Mouse (Mus musculus) MEL (cell line): ENCODE data around the gene Camta1. TPM values are rescaled to one million over a fixed set of nuclear protein-coding genes. Genes with fewer than 3 reads are reported as not detected.

Experiments
- DNase-seq: peaks from one replicate; pipeline ENCODE4 v3.0.0; 2011; ENCODE audit warnings: low read depth, low spot score
- H3K27ac ChIP-seq: 2 replicates; pipeline ENCODE4 v1.5.1; 2012; ENCODE audit warnings: low read depth, mild to moderate bottlenecking, control low read depth, low read length, moderate library complexity; ENCODE audit not compliant: control insufficient read depth
- H3K27me3 ChIP-seq, 2 experiments: fragments of 150-350 bp in 1 of 2; sonication (generic) in 1 of 2; 2 replicates each; pipeline ENCODE4 v1.6.1; 2012; ENCODE audit warnings: low read length in 2 of 2, mild to moderate bottlenecking in 2 of 2, improper control_type of control experiment in 1 of 2, moderate library complexity in 1 of 2; ENCODE audit not compliant: insufficient read depth in 2 of 2, control insufficient read depth in 1 of 2
- H3K36me3 ChIP-seq, 2 experiments: 2 replicates each; pipeline ENCODE4 v1.6.1; 2012 to 2014; ENCODE audit warnings: low read length in 2 of 2, improper control_type of control experiment in 1 of 2, inconsistent platforms in 1 of 2, mild to moderate bottlenecking in 1 of 2; ENCODE audit not compliant: insufficient read depth in 2 of 2, control insufficient read depth in 1 of 2
- H3K4me1 ChIP-seq, 2 experiments: fragments of 150-350 bp in 1 of 2; sonication (generic) in 1 of 2; 2 replicates each; pipeline ENCODE4 v1.6.1; 2012; ENCODE audit warnings: low read length in 2 of 2, improper control_type of control experiment in 1 of 2, mild to moderate bottlenecking in 1 of 2; ENCODE audit not compliant: insufficient read depth in 2 of 2, control insufficient read depth in 1 of 2
- H3K4me3 ChIP-seq, 2 experiments: fragments of 150-350 bp in 1 of 2; sonication (generic) in 1 of 2; 2 replicates each; pipeline ENCODE4 v1.5.1; 2012; ENCODE audit warnings: low read depth in 2 of 2, low read length in 2 of 2, mild to moderate bottlenecking in 2 of 2, moderate library complexity in 2 of 2, control low read depth in 1 of 2, improper control_type of control experiment in 1 of 2; ENCODE audit not compliant: control insufficient read depth in 1 of 2, insufficient read depth in 1 of 2
- H3K79me2 ChIP-seq: 2 replicates; pipeline ENCODE4 v1.6.1; 2012; ENCODE audit warnings: mild to moderate bottlenecking, low read length, moderate library complexity; ENCODE audit not compliant: control insufficient read depth, poor library complexity, insufficient read depth
- H3K9ac ChIP-seq: 2 replicates; pipeline ENCODE4 v1.6.1; 2012; ENCODE audit warnings: low read depth, mild to moderate bottlenecking, control low read depth, low read length, moderate library complexity; ENCODE audit not compliant: control insufficient read depth, poor library complexity, severe bottlenecking
- H3K9me3 ChIP-seq: fragments of 150-350 bp; sonication (generic); replicated peaks from 2 replicates; pipeline ENCODE4 v1.6.1; 2012; ENCODE audit warnings: mild to moderate bottlenecking, low read length, improper control_type of control experiment, moderate library complexity; ENCODE audit not compliant: insufficient read depth
- CHD1 ChIP-seq: IDR thresholded peaks from 2 replicates; pipeline ENCODE4 v1.6.1; 2012; ENCODE audit warnings: low read depth, mild to moderate bottlenecking, inconsistent platforms, low read length, improper control_type of control experiment
- CHD2 ChIP-seq: IDR thresholded peaks from 2 replicates; pipeline ENCODE4 v1.6.1; 2011; ENCODE audit warnings: low read length, improper control_type of control experiment
- ELF1 ChIP-seq: IDR thresholded peaks from 2 replicates; pipeline ENCODE4 v1.6.1; 2014; ENCODE audit warnings: low read depth, mild to moderate bottlenecking, inconsistent platforms, low read length, improper control_type of control experiment, moderate library complexity
- GATA1 ChIP-seq: IDR thresholded peaks from 2 replicates; pipeline ENCODE4 v1.6.1; 2011; ENCODE audit warnings: low read depth, low read length, improper control_type of control experiment
- MYC ChIP-seq: IDR thresholded peaks from 2 replicates; pipeline ENCODE4 v1.6.1; 2011; ENCODE audit warnings: low read depth, mild to moderate bottlenecking, low read length, improper control_type of control experiment, moderate library complexity
- POLR2AphosphoS2 ChIP-seq: IDR thresholded peaks from 2 replicates; pipeline ENCODE4 v1.6.1; 2011; ENCODE audit warnings: low read length, improper control_type of control experiment
- RCOR1 ChIP-seq: IDR thresholded peaks from 2 replicates; pipeline ENCODE4 v1.6.1; 2012; ENCODE audit warnings: low read depth, mild to moderate bottlenecking, inconsistent platforms, low read length, improper control_type of control experiment
- SMC3 ChIP-seq: IDR thresholded peaks from 2 replicates; pipeline ENCODE4 v1.6.1; 2011; ENCODE audit warnings: low read depth, low read length, improper control_type of control experiment
- TAL1 ChIP-seq: IDR thresholded peaks from 2 replicates; pipeline ENCODE4 v1.6.1; 2012; ENCODE audit warnings: mild to moderate bottlenecking, inconsistent platforms, low read length, moderate library complexity, mixed read lengths
- TBP ChIP-seq: IDR thresholded peaks from 2 replicates; pipeline ENCODE4 v1.8.0; 2011; ENCODE audit warnings: low read depth, low read length, improper control_type of control experiment
- UBTF ChIP-seq: IDR thresholded peaks from 2 replicates; pipeline ENCODE4 v1.6.1; 2012; ENCODE audit warnings: low read depth, mild to moderate bottlenecking, inconsistent platforms, low read length, improper control_type of control experiment, moderate library complexity, borderline replicate concordance; ENCODE audit not compliant: insufficient read depth
- ZC3H11A ChIP-seq: IDR thresholded peaks from 2 replicates; pipeline ENCODE4 v1.6.1; 2012; ENCODE audit warnings: low read depth, mild to moderate bottlenecking, inconsistent platforms, low read length, improper control_type of control experiment
- ZNF384 ChIP-seq: IDR thresholded peaks from 2 replicates; pipeline ENCODE4 v1.6.1; 2012; ENCODE audit warnings: low read depth, mild to moderate bottlenecking, inconsistent platforms, low read length, improper control_type of control experiment
- polyA plus RNA-seq, 2 experiments: library from polyadenylated mRNA; stranded (reverse) in 1 of 2; unstranded in 1 of 2; fragments of >175 nt in 1 of 2; fragments of >200 nt in 1 of 2; gene quantifications; 2 replicates each; pipeline versions ENCODE4 v1.2.1 to v1.2.4; 2012; ENCODE audit warnings: low replicate concordance in 2 of 2, low read depth in 1 of 2; ENCODE audit not compliant: insufficient read length in 2 of 2, insufficient read depth in 1 of 2, missing spikeins in 1 of 2
- total RNA-seq: library from RNA; depleted of rRNA; stranded (reverse); fragments of 300-350 nt; gene quantifications from 2 replicates; pipeline ENCODE4 v1.2.3, GENCODE M21; 2012

Camta1 gene
- total and polyA plus RNA-seq, 3 experiments: 28.2 to 87.5 TPM; not detected in 1

- no peak overlapping the region for H3K9ac ChIP-seq
- no peak overlapping the region for H3K27ac ChIP-seq
- H3K4me1 ChIP-seq: no peaks in the 10 kb centered on the region
- no peaks in the 10 kb centered on the region for H3K36me3 ChIP-seq
- DNase-seq: peak; percentile 44
- H3K9me3 ChIP-seq: no peaks in the 10 kb centered on the region
- no peaks in the 10 kb centered on the region for H3K27me3 ChIP-seq
- no peaks in the 10 kb centered on the region for H3K79me2 ChIP-seq
- TF ChIP-seq ZNF384 (peak; percentile 64; the same call in 1 of the 2 replicates), RCOR1 (no peak)
- no peak overlapping the region for H3K4me3 ChIP-seq
Observed at GRCm38 (mm10) chr4:150891308-150891707, 970.4 kb downstream of the Camta1 start.

- no peak overlapping the region for H3K9ac ChIP-seq
- no peak overlapping the region for H3K4me3 ChIP-seq
- TF ChIP-seq CHD2 (no peak), SMC3 (no peak), GATA1 (no peak), CHD1 (no peak), POLR2AphosphoS2 (no peak)
- no peak overlapping the region for H3K27ac ChIP-seq
- no peaks in the 10 kb centered on the region for H3K9me3 ChIP-seq
- no peaks in the 10 kb centered on the region for H3K36me3 ChIP-seq
- no peak for DNase-seq
- no peaks in the 10 kb centered on the region for H3K79me2 ChIP-seq
- no peaks in the 10 kb centered on the region for H3K27me3 ChIP-seq
- no peaks in the 10 kb centered on the region for H3K4me1 ChIP-seq
Observed at GRCm38 (mm10) chr4:150889955-150890315, 971.7 kb downstream of the Camta1 start.

DNA sequence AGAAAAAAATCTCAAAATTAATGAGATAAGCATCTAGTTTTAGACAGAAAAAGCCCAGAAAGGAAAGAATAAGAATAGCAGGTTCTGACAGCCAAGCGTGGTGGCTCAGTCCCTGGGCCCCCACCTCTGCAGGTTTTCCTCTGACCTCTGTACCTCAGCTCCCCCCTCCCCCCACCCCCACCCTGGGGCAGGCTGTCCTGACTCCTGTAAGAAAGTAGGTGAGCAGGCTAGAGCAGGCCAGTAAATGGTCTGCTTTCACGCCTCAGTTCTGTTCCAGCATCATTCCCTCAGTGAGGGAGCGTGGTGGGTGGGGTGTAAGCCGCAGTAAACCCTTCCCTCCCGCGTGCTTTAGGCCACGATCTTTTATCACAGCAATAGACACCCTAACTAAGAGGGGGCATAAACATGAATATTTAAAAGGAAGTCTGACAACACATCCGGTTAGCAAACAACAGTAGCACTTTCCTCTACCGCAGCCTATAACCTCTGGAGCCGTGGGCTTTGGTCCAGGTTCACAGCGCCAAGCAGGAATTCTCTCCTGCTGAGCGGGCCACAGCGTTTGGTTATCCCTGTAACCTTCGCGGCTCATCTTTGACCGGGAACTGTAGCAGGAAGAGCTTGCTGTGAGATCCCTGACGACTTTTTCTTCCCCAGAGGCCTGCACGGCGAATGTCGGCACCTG lies 972.3 kb downstream of the Camta1 start:
- no peak for DNase-seq
- Histone ChIP-seq H3K79me2 (no peaks in the 10 kb centered on the region), H3K27me3 (no peaks in the 10 kb centered on the region), H3K4me1 (no peaks in the 10 kb centered on the region), H3K36me3 (no peaks in the 10 kb centered on the region), H3K9ac (no peak overlapping the region), H3K4me3 (no peak overlapping the region), H3K27ac (no peak overlapping the region), H3K9me3 (no peaks in the 10 kb centered on the region)
- TF ChIP-seq MYC (no peak), UBTF (no peak)

GRCm38 (mm10) chr4:150888492-150888891 lies 973.2 kb downstream of the Camta1 start:
- Histone ChIP-seq H3K27ac (no peak overlapping the region), H3K9ac (no peak overlapping the region)

More at GRCm38 (mm10) chr4:150888492-150888891, 973.2 kb downstream of the Camta1 start:
- no peak overlapping the region for H3K4me3 ChIP-seq
- H3K9me3 ChIP-seq: no peaks in the 10 kb centered on the region
- no peaks in the 10 kb centered on the region for H3K36me3 ChIP-seq
- H3K4me1 ChIP-seq: no peaks in the 10 kb centered on the region
- no peaks in the 10 kb centered on the region for H3K79me2 ChIP-seq
- TF ChIP-seq ELF1 (no peak), SMC3 (no peak), TAL1 (no peak), ZC3H11A (no peak), TBP (no peak), CHD1 (no peak)
- no peak for DNase-seq
- H3K27me3 ChIP-seq: no peaks in the 10 kb centered on the region
